Mouse (Mus musculus) c-Kit-positive CD71-negative TER-119-negative erythroid progenitor cells, embryonic 14.5 days (primary cell): Measurements from ENCODE around the gene Mybpc1.

Experiments
- DNase-seq: peaks from one replicate; pipeline ENCODE4 v3.0.0-alpha.2; 2013; ENCODE audit warnings: low read depth

The Mybpc1 gene

GRCm38 (mm10) chr10:88604943-88605342, at the start of gene Mybpc1:
TSS of gene Mybpc1 (minus strand) at chr10:88605152.
- DNase-seq, result no peak

GRCm38 (mm10) chr10:88645448-88645847, 40.5 kb upstream of the Mybpc1 start:
- DNase-seq, result no peak

GRCm38 (mm10) chr10:88631330-88631953, 26.5 kb upstream of the Mybpc1 start:
- no peak for DNase-seq

GRCm38 (mm10) chr10:88630663-88631329, 25.8 kb upstream of the Mybpc1 start:
- no peak for DNase-seq

GRCm38 (mm10) chr10:88627052-88627451, 22.1 kb upstream of the Mybpc1 start:
- no peak for DNase-seq

- no peak for DNase-seq
These were observed 21.2 kb upstream of the Mybpc1 start for GRCm38 (mm10) chr10:88626176-88626575.

GRCm38 (mm10) chr10:88624300-88624699, 19.3 kb upstream of the Mybpc1 start:
- DNase-seq, result no peak

GRCm38 (mm10) chr10:88622624-88623023, 17.7 kb upstream of the Mybpc1 start:
- no peak for DNase-seq

- DNase-seq, result no peak
These were observed 15.9 kb upstream of the Mybpc1 start for GRCm38 (mm10) chr10:88620809-88621208.

- DNase-seq, result no peak
These were observed 8.1 kb upstream of the Mybpc1 start for GRCm38 (mm10) chr10:88613051-88613450.

GRCm38 (mm10) chr10:88606686-88607085, 1.7 kb upstream of the Mybpc1 start:
- no peak for DNase-seq

- no peak for DNase-seq
These were observed 1.1 kb upstream of the Mybpc1 start for GRCm38 (mm10) chr10:88606065-88606464.

GRCm38 (mm10) chr10:88603773-88604172, 1.2 kb downstream of the Mybpc1 start:
- DNase-seq, result no peak

- DNase-seq, result no peak
These were observed 1.7 kb downstream of the Mybpc1 start for GRCm38 (mm10) chr10:88603256-88603655.

GRCm38 (mm10) chr10:88600591-88600990, 4.4 kb downstream of the Mybpc1 start:
- DNase-seq, result no peak

GRCm38 (mm10) chr10:88592316-88592715, 12.6 kb downstream of the Mybpc1 start:
- DNase-seq, result no peak

GRCm38 (mm10) chr10:88591042-88591441, 13.9 kb downstream of the Mybpc1 start:
- no peak for DNase-seq

- DNase-seq, result no peak
These were observed 20.5 kb downstream of the Mybpc1 start for GRCm38 (mm10) chr10:88584469-88584868.

- no peak for DNase-seq
These were observed 24.2 kb downstream of the Mybpc1 start for GRCm38 (mm10) chr10:88580786-88581185.

- peak; percentile 2 for DNase-seq
These were observed 26.3 kb downstream of the Mybpc1 start for GRCm38 (mm10) chr10:88578651-88579050.

- no peak for DNase-seq
These were observed 30.8 kb downstream of the Mybpc1 start for GRCm38 (mm10) chr10:88574115-88574635.

- DNase-seq, result no peak
These were observed 32.8 kb downstream of the Mybpc1 start for GRCm38 (mm10) chr10:88572123-88572522.

- DNase-seq, result no peak
These were observed 47.9 kb downstream of the Mybpc1 start for GRCm38 (mm10) chr10:88557046-88557445.

- DNase-seq, result no peak
These were observed 52.2 kb downstream of the Mybpc1 start for GRCm38 (mm10) chr10:88552738-88553137.
